Mouse (Mus musculus): Measurements from ENCODE around the gene Ddx19a. TPM values are rescaled to one million over a fixed set of nuclear protein-coding genes. Genes with fewer than 3 reads are reported as not detected.
A peak's percentile ranks its signal among the peaks of the same experiment; 100 is the strongest.

Ddx19a gene
- polyA plus RNA-seq, 1 experiment from 2014 or later: 15.7 TPM

DNA sequence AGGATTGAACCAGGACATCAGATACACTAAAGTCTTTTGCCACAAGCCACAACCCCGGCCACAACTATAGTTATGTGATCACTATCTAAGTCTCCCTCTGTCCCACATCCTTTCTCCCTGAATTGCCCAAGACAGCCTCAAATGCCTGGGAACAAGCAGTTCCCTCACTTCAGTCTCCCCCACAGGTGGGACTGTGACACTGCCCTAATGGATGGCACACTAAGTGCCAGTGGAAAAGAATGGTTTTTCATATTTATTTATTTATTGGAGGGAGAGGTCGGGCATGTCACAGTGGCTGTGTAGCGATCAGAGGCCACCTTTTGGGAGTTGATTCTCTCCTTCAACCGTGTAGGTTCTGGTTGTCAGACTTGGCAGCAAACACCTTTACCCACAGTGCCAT is 51.9 kb downstream of the Ddx19a start:
- Histone ChIP-seq H3K4me3 (replicated peaks; ENCODE audit: low read depth, low read length) (no peak overlapping the region), H3K27me3 (ENCODE audit: control insufficient read depth, insufficient read depth, low read length) (no peaks in the 10 kb centered on the region), H3K4me2 (ENCODE audit: low read length) (no peak overlapping the region), H3K36me3 (ENCODE audit: control insufficient read depth, insufficient read depth, low read length) (no peaks in the 10 kb centered on the region), H3K27ac (replicated peaks; ENCODE audit: low read depth, low read length) (no peak overlapping the region), H3K4me1 (ENCODE audit: control insufficient read depth, insufficient read depth, low read length) (0 out of 2 replicates have a peak, but pooled peaks cover 3% of the 10 kb centered on the region), H3K9me3 (ENCODE audit: control insufficient read depth, low read length) (no peaks in the 10 kb centered on the region), H3K9ac (replicated peaks; ENCODE audit: low read length) (no peak overlapping the region)
- DNase-seq (no peak), ATAC-seq (ENCODE audit: low FRiP score, low TSS enrichment) (no peak)
- 83% methylated on average over 4 of the region's 4 CpGs for WGBS

DNA sequence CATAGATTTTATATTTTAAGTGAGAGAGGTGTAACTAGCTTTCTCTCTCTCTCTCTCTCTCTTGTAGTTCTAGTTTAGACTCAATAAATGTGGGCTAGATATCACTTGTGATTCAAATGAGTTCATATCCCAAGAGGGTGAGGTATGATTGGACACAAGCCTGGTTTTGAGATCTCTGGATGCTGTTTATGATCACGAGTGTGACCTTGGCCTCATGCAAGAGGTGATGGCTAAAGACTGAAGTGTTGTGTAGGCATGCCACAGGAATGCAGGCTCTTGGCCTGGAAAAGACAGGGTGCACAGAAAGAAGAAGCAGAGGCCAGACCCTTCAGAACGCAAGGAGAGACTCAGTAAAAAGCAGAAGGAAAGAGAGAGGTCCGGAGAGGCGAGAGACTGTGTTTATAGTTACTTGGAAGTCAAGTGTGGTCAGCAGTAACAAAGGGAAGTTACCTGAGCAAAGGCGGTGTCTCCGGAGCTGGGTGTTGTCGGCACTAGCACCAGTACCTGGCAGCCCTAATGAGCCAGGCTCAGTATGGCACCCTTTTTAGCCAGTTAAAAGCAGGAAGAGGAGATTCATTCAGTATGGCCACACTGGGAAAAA is 53.2 kb downstream of the Ddx19a start:
- Histone ChIP-seq H3K4me1 (ENCODE audit: control insufficient read depth, insufficient read depth, low read length) (no peaks in the 10 kb centered on the region), H3K9me3 (ENCODE audit: control insufficient read depth, low read length) (no peaks in the 10 kb centered on the region), H3K27ac (replicated peaks; ENCODE audit: low read depth, low read length) (no peak overlapping the region), H3K36me3 (ENCODE audit: control insufficient read depth, insufficient read depth, low read length) (no peaks in the 10 kb centered on the region), H3K27me3 (ENCODE audit: control insufficient read depth, insufficient read depth, low read length) (no peaks in the 10 kb centered on the region), H3K9ac (replicated peaks; ENCODE audit: low read length) (no peak overlapping the region), H3K4me3 (replicated peaks; ENCODE audit: low read depth, low read length) (no peak overlapping the region), H3K4me2 (ENCODE audit: low read length) (no peak overlapping the region)
- DNase-seq (no peak), ATAC-seq (ENCODE audit: low FRiP score, low TSS enrichment) (no peak)
- WGBS: 92% methylated on average over 7 of the region's 7 CpGs

DNA sequence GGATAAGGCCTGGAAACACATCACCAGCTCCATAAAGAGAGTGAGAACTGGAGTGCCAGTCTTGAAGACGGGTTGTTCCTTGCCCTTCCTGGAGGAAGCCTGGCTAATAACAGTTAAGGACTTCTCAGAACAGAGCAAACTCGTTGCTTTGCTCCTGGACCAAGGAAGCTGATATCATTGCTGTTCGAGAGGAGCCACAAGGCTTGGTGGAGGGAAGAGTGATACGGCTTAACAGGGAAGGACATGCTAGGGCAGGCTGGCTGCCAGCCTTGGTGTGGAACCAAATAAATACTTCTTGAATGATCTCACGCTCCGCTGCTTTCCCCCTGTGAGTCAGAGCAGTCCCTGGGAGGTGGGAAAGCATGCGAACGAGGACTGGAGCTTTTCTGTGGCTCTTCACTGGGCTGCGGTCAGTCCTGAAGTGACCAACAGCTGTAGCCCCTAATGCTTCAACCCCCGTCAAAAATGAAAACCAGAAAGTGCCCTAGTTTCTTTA is 56.1 kb downstream of the Ddx19a start:
- no peaks in the 10 kb centered on the region for H3K4me1 ChIP-seq (ENCODE audit: control insufficient read depth, insufficient read depth, low read length)
- H3K9me3 ChIP-seq (ENCODE audit: control insufficient read depth, low read length): no peaks in the 10 kb centered on the region
- ATAC-seq (ENCODE audit: low FRiP score, low TSS enrichment) (no peak), DNase-seq (peak; percentile 47)
- no peak overlapping the region for H3K27ac ChIP-seq (replicated peaks; ENCODE audit: low read depth, low read length)
- no peak overlapping the region for H3K4me3 ChIP-seq (replicated peaks; ENCODE audit: low read depth, low read length)
- no peaks in the 10 kb centered on the region for H3K27me3 ChIP-seq (ENCODE audit: control insufficient read depth, insufficient read depth, low read length)
- no peaks in the 10 kb centered on the region for H3K36me3 ChIP-seq (ENCODE audit: control insufficient read depth, insufficient read depth, low read length)
- no peak overlapping the region for H3K4me2 ChIP-seq (ENCODE audit: low read length)
- WGBS: 50% methylated on average over 10 of the region's 10 CpGs
- H3K9ac ChIP-seq (replicated peaks; ENCODE audit: low read length): no peak overlapping the region

DNA sequence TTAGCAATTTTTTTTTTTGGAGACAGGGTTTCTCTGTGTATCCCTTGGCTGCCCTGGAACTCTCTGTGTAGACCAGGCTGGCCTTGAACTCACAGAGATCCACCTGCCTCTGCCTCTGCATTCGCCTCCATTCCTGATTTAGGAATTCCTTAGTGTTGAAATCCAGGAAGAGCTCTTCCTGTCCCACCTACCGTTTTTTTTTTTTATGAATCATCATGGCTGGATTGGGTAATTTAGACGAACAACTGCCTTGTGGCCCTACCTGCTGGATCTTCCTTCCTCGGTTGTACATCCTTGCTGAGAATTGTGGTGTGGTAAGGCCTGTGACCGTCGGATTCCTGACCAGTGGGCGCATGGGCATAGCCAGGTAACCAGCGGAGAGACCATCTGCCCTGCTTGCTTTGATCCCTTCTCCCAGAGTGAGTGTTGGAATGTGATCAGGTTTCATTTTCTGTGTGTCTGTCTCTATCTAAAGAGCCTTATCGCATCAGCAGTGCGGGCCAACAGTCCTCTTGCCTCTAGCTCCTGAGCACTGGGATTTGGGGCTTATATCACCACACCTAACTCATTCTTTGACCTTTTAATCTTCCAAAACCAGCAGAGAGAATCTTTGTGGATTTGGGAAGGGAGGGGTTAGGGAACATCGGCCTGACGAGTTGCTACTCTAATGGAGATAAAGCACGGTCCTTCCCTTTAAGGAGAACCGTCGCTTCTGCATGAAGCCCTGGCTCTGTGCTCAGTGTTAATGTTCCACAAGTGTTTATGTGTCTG is 56.7 kb downstream of the Ddx19a start:
- Histone ChIP-seq H3K9ac (replicated peaks; ENCODE audit: low read length) (no peak overlapping the region), H3K36me3 (ENCODE audit: control insufficient read depth, insufficient read depth, low read length) (no peaks in the 10 kb centered on the region), H3K27ac (replicated peaks; ENCODE audit: low read depth, low read length) (no peak overlapping the region), H3K9me3 (ENCODE audit: control insufficient read depth, low read length) (no peaks in the 10 kb centered on the region), H3K4me2 (ENCODE audit: low read length) (no peak overlapping the region), H3K4me3 (replicated peaks; ENCODE audit: low read depth, low read length) (no peak overlapping the region), H3K27me3 (ENCODE audit: control insufficient read depth, insufficient read depth, low read length) (no peaks in the 10 kb centered on the region), H3K4me1 (ENCODE audit: control insufficient read depth, insufficient read depth, low read length) (no peaks in the 10 kb centered on the region)
- DNase-seq: no peak
- ATAC-seq (ENCODE audit: low FRiP score, low TSS enrichment): no peak
- 93% methylated on average over 15 of the region's 15 CpGs for WGBS

DNA sequence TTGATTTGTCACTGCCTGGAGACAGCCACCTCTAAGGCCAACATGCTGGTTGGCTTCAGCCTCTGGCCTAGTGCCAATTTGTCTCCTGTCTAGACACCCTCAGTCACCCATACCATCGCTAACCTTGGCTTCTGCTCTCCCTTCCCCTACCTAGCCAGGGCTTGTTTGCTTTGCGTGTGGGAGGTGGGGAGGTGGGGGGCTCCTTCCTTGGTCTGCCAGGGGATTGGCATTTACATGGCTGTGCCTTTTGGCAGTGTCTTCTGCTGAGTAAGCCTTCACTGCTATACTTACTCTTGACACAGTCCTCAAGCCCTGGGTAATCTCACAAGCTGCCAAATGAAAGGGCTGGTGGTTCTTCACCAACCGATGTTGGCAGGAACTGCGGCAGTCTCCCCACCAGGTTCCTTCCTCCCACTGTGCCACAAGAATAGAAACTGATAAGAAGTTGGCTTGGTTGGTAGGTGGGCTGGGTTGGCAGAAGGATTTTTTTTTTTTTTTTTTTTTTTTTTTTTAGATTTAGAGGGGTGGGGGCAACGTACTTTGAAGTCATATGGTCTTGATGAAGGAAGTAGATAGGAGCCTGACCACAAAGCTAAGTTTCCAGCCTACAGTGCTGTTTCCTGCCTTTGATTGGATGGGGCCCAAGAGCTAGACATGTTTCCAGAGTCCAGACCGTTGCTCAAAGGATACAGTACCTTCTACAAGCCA is 58.6 kb downstream of the Ddx19a start:
- no peaks in the 10 kb centered on the region for H3K4me1 ChIP-seq (ENCODE audit: control insufficient read depth, insufficient read depth, low read length)
- H3K4me3 ChIP-seq (replicated peaks; ENCODE audit: low read depth, low read length): no peak overlapping the region
- H3K27me3 ChIP-seq (ENCODE audit: control insufficient read depth, insufficient read depth, low read length): no peaks in the 10 kb centered on the region
- H3K36me3 ChIP-seq (ENCODE audit: control insufficient read depth, insufficient read depth, low read length): no peaks in the 10 kb centered on the region
- H3K27ac ChIP-seq (replicated peaks; ENCODE audit: low read depth, low read length): no peak overlapping the region
- H3K4me2 ChIP-seq (ENCODE audit: low read length): no peak overlapping the region
- H3K9me3 ChIP-seq (ENCODE audit: control insufficient read depth, low read length): no peaks in the 10 kb centered on the region
- H3K9ac ChIP-seq (replicated peaks; ENCODE audit: low read length): no peak overlapping the region
- 89% methylated on average over 6 of the region's 6 CpGs for WGBS
- DNase-seq (no peak), ATAC-seq (ENCODE audit: low FRiP score, low TSS enrichment) (no peak)

DNA sequence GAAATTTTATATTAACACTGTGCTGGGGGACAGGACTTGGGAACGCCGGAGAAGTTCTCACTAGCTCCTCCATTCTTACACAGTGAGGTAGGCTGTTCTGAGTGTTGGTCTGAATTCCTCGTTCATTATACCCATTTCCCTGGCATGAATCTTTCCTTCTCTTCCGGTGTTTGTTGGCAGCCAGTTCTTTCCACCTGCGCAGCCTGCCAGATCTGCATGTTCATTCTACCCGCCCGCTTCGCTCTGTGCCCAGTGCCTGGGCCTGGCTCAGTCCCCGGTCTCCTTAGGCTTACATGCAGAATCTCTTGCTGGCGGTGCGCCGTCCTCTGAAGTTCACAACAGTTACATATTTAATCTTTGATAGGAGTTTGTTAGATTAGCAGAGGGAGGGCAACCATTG is 61.4 kb downstream of the Ddx19a start:
- no peak for ATAC-seq (ENCODE audit: low FRiP score, low TSS enrichment)
- no peak overlapping the region for H3K27ac ChIP-seq (replicated peaks; ENCODE audit: low read depth, low read length)
- no peaks in the 10 kb centered on the region for H3K4me1 ChIP-seq (ENCODE audit: control insufficient read depth, insufficient read depth, low read length)
- H3K9me3 ChIP-seq (ENCODE audit: control insufficient read depth, low read length): no peaks in the 10 kb centered on the region
- H3K27me3 ChIP-seq (ENCODE audit: control insufficient read depth, insufficient read depth, low read length): no peaks in the 10 kb centered on the region
- H3K4me2 ChIP-seq (ENCODE audit: low read length): no peak overlapping the region
- no peak overlapping the region for H3K4me3 ChIP-seq (replicated peaks; ENCODE audit: low read depth, low read length)
- DNase-seq: no peak
- no peak overlapping the region for H3K9ac ChIP-seq (replicated peaks; ENCODE audit: low read length)
- H3K36me3 ChIP-seq (ENCODE audit: control insufficient read depth, insufficient read depth, low read length): no peaks in the 10 kb centered on the region
- WGBS: 97% methylated on average over 12 of the region's 12 CpGs

DNA sequence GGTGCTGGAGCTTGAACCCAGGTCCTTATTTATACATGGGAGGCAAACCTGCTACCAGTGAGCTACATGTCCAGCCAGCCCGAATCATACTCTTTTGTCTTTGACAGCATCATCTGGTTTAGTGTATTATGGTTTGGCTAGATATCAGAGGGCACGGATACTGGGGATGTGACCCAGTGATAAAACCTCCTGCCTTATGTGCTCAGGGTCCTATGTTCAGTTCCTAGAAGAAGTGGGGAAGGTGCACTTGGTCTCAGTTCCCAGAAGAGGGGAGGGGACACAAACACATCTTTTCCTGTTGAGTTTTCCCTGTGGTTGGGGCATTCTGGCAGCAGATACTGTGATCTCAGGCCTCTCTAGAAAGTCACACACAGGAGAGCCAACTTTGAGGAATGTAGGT is 64.3 kb downstream of the Ddx19a start:
- Histone ChIP-seq H3K9ac (replicated peaks; ENCODE audit: low read length) (no peak overlapping the region), H3K9me3 (ENCODE audit: control insufficient read depth, low read length) (no peaks in the 10 kb centered on the region), H3K4me3 (replicated peaks; ENCODE audit: low read depth, low read length) (no peak overlapping the region), H3K4me1 (ENCODE audit: control insufficient read depth, insufficient read depth, low read length) (no peaks in the 10 kb centered on the region), H3K27ac (replicated peaks; ENCODE audit: low read depth, low read length) (no peak overlapping the region), H3K36me3 (ENCODE audit: control insufficient read depth, insufficient read depth, low read length) (no peaks in the 10 kb centered on the region), H3K27me3 (ENCODE audit: control insufficient read depth, insufficient read depth, low read length) (no peaks in the 10 kb centered on the region), H3K4me2 (ENCODE audit: low read length) (no peak overlapping the region)
- WGBS: 91% methylated on average over 2 of the region's 2 CpGs
- no peak for ATAC-seq (ENCODE audit: low FRiP score, low TSS enrichment)
- no peak for DNase-seq

DNA sequence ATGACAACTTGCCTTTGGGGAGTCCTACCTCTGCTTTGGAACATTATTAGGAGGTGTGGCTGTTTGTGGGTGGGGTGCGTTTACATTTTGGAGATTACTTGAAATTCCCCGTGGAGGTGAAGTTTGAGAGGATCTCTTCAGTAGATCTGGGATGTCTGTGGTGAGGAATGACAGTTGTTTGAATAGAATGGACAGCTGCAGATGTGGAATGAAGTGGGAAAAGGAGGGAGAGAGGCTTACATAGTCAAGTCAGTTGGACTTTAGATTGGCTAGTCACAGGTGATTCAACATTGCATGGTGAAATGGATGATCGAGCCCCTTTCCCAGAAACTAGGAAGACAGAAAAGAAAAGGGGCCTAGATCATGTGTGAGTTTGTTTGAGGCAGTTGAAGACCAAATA is 65.2 kb downstream of the Ddx19a start:
- H3K27ac ChIP-seq (replicated peaks; ENCODE audit: low read depth, low read length): no peak overlapping the region

More for the DNA sequence above, 65.2 kb downstream of the Ddx19a start:
- Histone ChIP-seq H3K4me3 (replicated peaks; ENCODE audit: low read depth, low read length) (no peak overlapping the region), H3K36me3 (ENCODE audit: control insufficient read depth, insufficient read depth, low read length) (no peaks in the 10 kb centered on the region), H3K9me3 (ENCODE audit: control insufficient read depth, low read length) (no peaks in the 10 kb centered on the region), H3K4me1 (ENCODE audit: control insufficient read depth, insufficient read depth, low read length) (no peaks in the 10 kb centered on the region), H3K27me3 (ENCODE audit: control insufficient read depth, insufficient read depth, low read length) (no peaks in the 10 kb centered on the region), H3K9ac (replicated peaks; ENCODE audit: low read length) (no peak overlapping the region), H3K4me2 (ENCODE audit: low read length) (no peak overlapping the region)
- WGBS: 91% methylated on average over 3 of the region's 3 CpGs
- no peak for ATAC-seq (ENCODE audit: low FRiP score, low TSS enrichment)
- DNase-seq: no peak
